Mouse (Mus musculus): ENCODE results near the gene Gm20388. TPM values are rescaled to one million over a fixed set of nuclear protein-coding genes. Genes with fewer than 3 reads are reported as not detected.

The Gm20388 gene
- polyA plus RNA-seq, 1 experiment from 2014 or later: not detected

- no peaks in the 10 kb centered on the region for H3K9me3 ChIP-seq (ENCODE audit: control insufficient read depth, low read length)
- peaks cover 2% of the 10 kb centered on the region; the same call in 1 of the 2 replicates for H3K36me3 ChIP-seq (ENCODE audit: control insufficient read depth, insufficient read depth, low read length)
- no peak for TF ChIP-seq EP300 (optimal IDR thresholded peaks at IDR 0.05)
- TF ChIP-seq CTCF (IDR thresholded peaks at IDR 0.05; ENCODE audit: low read depth): no peak
- WGBS: 93% methylated on average over 5 of the region's 5 CpGs
- H3K27ac ChIP-seq (replicated peaks): no peak overlapping the region
- DNase-seq (ENCODE audit: low spot score): no peak
- no peak overlapping the region for H3K4me3 ChIP-seq (ENCODE audit: low read depth, low read length)
- H3K27me3 ChIP-seq (ENCODE audit: control insufficient read depth, insufficient read depth, low read length): no peaks in the 10 kb centered on the region
- H3K4me1 ChIP-seq (replicated peaks; ENCODE audit: control insufficient read depth, insufficient read depth): no peaks in the 10 kb centered on the region
- no peak overlapping the region for H3K4me2 ChIP-seq (replicated peaks; ENCODE audit: low read depth)
- no peak overlapping the region for H3K9ac ChIP-seq (ENCODE audit: low read length)
- no peak for ATAC-seq (ENCODE audit: low FRiP score, low TSS enrichment)
Observed at GRCm38 (mm10) chr8:120026199-120026598, 115.6 kb downstream of the Gm20388 start.

- no peaks in the 10 kb centered on the region for H3K9me3 ChIP-seq (ENCODE audit: control insufficient read depth, low read length)
Observed at GRCm38 (mm10) chr8:120026991-120027390, 116.3 kb downstream of the Gm20388 start.

GRCm38 (mm10) chr8:120030447-120030846 lies 119.8 kb downstream of the Gm20388 start:
- TF ChIP-seq EP300 (optimal IDR thresholded peaks at IDR 0.05) (no peak), CTCF (IDR thresholded peaks at IDR 0.05; ENCODE audit: low read depth) (no peak)
- H3K9me3 ChIP-seq (ENCODE audit: control insufficient read depth, low read length): no peaks in the 10 kb centered on the region
- WGBS: 69% methylated on average over 5 of the region's 5 CpGs

More at GRCm38 (mm10) chr8:120026991-120027390, 116.3 kb downstream of the Gm20388 start:
- H3K9ac ChIP-seq (ENCODE audit: low read length): no peak overlapping the region
- no peak overlapping the region for H3K4me2 ChIP-seq (replicated peaks; ENCODE audit: low read depth)
- no peaks in the 10 kb centered on the region for H3K27me3 ChIP-seq (ENCODE audit: control insufficient read depth, insufficient read depth, low read length)
- WGBS: 81% methylated on average over 6 of the region's 6 CpGs
- H3K4me3 ChIP-seq (ENCODE audit: low read depth, low read length): no peak overlapping the region
- H3K27ac ChIP-seq (replicated peaks): no peak overlapping the region
- peaks cover 2% of the 10 kb centered on the region; the same call in 1 of the 2 replicates for H3K36me3 ChIP-seq (ENCODE audit: control insufficient read depth, insufficient read depth, low read length)
- DNase-seq (ENCODE audit: low spot score) (no peak), ATAC-seq (ENCODE audit: low FRiP score, low TSS enrichment) (no peak)
- no peak for TF ChIP-seq CTCF (IDR thresholded peaks at IDR 0.05; ENCODE audit: low read depth)
- TF ChIP-seq EP300 (optimal IDR thresholded peaks at IDR 0.05): no peak
- H3K4me1 ChIP-seq (replicated peaks; ENCODE audit: control insufficient read depth, insufficient read depth): no peaks in the 10 kb centered on the region

GRCm38 (mm10) chr8:120032549-120033208 lies 122.0 kb downstream of the Gm20388 start:
- H3K27me3 ChIP-seq (ENCODE audit: control insufficient read depth, insufficient read depth, low read length): no peaks in the 10 kb centered on the region
- 88% methylated on average over 5 of the region's 5 CpGs for whole genome bisulfite sequencing
- H3K36me3 ChIP-seq (ENCODE audit: control insufficient read depth, insufficient read depth, low read length): no peaks in the 10 kb centered on the region
- H3K9ac ChIP-seq (ENCODE audit: low read length): no peak overlapping the region
- H3K4me3 ChIP-seq (ENCODE audit: low read depth, low read length): no peak overlapping the region
- H3K27ac ChIP-seq (replicated peaks): no peak overlapping the region; the same call in 1 of the 2 replicates
- H3K9me3 ChIP-seq (ENCODE audit: control insufficient read depth, low read length): no peaks in the 10 kb centered on the region
- no peak overlapping the region for H3K4me2 ChIP-seq (replicated peaks; ENCODE audit: low read depth)
- H3K4me1 ChIP-seq (replicated peaks; ENCODE audit: control insufficient read depth, insufficient read depth): no peaks in the 10 kb centered on the region
- no peak for TF ChIP-seq CTCF (IDR thresholded peaks at IDR 0.05; ENCODE audit: low read depth)
- TF ChIP-seq EP300 (optimal IDR thresholded peaks at IDR 0.05): no peak
- ATAC-seq (ENCODE audit: low FRiP score, low TSS enrichment) (peak; percentile 58), DNase-seq (ENCODE audit: low spot score) (peak; percentile 27)

More at GRCm38 (mm10) chr8:120030447-120030846, 119.8 kb downstream of the Gm20388 start:
- no peak overlapping the region for H3K4me2 ChIP-seq (replicated peaks; ENCODE audit: low read depth)
- no peaks in the 10 kb centered on the region for H3K27me3 ChIP-seq (ENCODE audit: control insufficient read depth, insufficient read depth, low read length)
- H3K9ac ChIP-seq (ENCODE audit: low read length): no peak overlapping the region
- DNase-seq (ENCODE audit: low spot score) (no peak), ATAC-seq (ENCODE audit: low FRiP score, low TSS enrichment) (peak; percentile 6; the same call in 1 of the 2 replicates)
- H3K4me1 ChIP-seq (replicated peaks; ENCODE audit: control insufficient read depth, insufficient read depth): no peaks in the 10 kb centered on the region
- no peak overlapping the region for H3K4me3 ChIP-seq (ENCODE audit: low read depth, low read length)
- 0 out of 2 replicates have a peak, but pooled peaks cover 2% of the 10 kb centered on the region for H3K36me3 ChIP-seq (ENCODE audit: control insufficient read depth, insufficient read depth, low read length)
- no peak overlapping the region for H3K27ac ChIP-seq (replicated peaks)

GRCm38 (mm10) chr8:120034471-120034870 lies 123.8 kb downstream of the Gm20388 start:
- Histone ChIP-seq H3K4me2 (replicated peaks; ENCODE audit: low read depth) (no peak overlapping the region), H3K27ac (replicated peaks) (no peak overlapping the region), H3K4me3 (ENCODE audit: low read depth, low read length) (no peak overlapping the region), H3K36me3 (ENCODE audit: control insufficient read depth, insufficient read depth, low read length) (no peaks in the 10 kb centered on the region), H3K4me1 (replicated peaks; ENCODE audit: control insufficient read depth, insufficient read depth) (no peaks in the 10 kb centered on the region), H3K9ac (ENCODE audit: low read length) (no peak overlapping the region), H3K27me3 (ENCODE audit: control insufficient read depth, insufficient read depth, low read length) (no peaks in the 10 kb centered on the region), H3K9me3 (ENCODE audit: control insufficient read depth, low read length) (no peaks in the 10 kb centered on the region)
- ATAC-seq (ENCODE audit: low FRiP score, low TSS enrichment) (no peak), DNase-seq (ENCODE audit: low spot score) (no peak)
- TF ChIP-seq EP300 (optimal IDR thresholded peaks at IDR 0.05) (no peak), CTCF (IDR thresholded peaks at IDR 0.05; ENCODE audit: low read depth) (no peak)
- WGBS: 47% methylated on average over 6 of the region's 6 CpGs

- Histone ChIP-seq H3K36me3 (ENCODE audit: control insufficient read depth, insufficient read depth, low read length) (no peaks in the 10 kb centered on the region), H3K9me3 (ENCODE audit: control insufficient read depth, low read length) (no peaks in the 10 kb centered on the region), H3K4me2 (replicated peaks; ENCODE audit: low read depth) (no peak overlapping the region), H3K4me3 (ENCODE audit: low read depth, low read length) (no peak overlapping the region), H3K27ac (replicated peaks) (no peak overlapping the region; the same call in 1 of the 2 replicates), H3K27me3 (ENCODE audit: control insufficient read depth, insufficient read depth, low read length) (no peaks in the 10 kb centered on the region), H3K9ac (ENCODE audit: low read length) (no peak overlapping the region), H3K4me1 (replicated peaks; ENCODE audit: control insufficient read depth, insufficient read depth) (no peaks in the 10 kb centered on the region)
- 9% methylated on average over 9 of the region's 9 CpGs for WGBS
- DNase-seq (ENCODE audit: low spot score): no peak
- TF ChIP-seq EP300 (optimal IDR thresholded peaks at IDR 0.05): no peak
- no peak for TF ChIP-seq CTCF (IDR thresholded peaks at IDR 0.05; ENCODE audit: low read depth)
- no peak for ATAC-seq (ENCODE audit: low FRiP score, low TSS enrichment)
Observed at GRCm38 (mm10) chr8:120036111-120036510, 125.5 kb downstream of the Gm20388 start.
